Mouse (Mus musculus) megakaryocyte, adult 5-6 weeks (primary cell): ENCODE measurements around the gene Slco2a1. TPM values are rescaled to one million over a fixed set of nuclear protein-coding genes. Genes with fewer than 3 reads are reported as not detected.

Source experiments
- ATAC-seq: 2 replicates; pipeline ENCODE4 v1.8.0; 2016; ENCODE audit warnings: mild to moderate bottlenecking, inconsistent platforms; ENCODE audit not compliant: poor library complexity, severe bottlenecking
- total RNA-seq, 2 experiments: library from RNA; stranded (forward) in 1 of 2; stranded (reverse) in 1 of 2; fragments of 153-499, 151-499 nt in 1 of 2; fragments of 221-1000, 200-1000 nt in 1 of 2; gene quantifications; 2 replicates each; pipeline versions ENCODE4 v1.2.3 to v1.2.4; 2015 to 2017

Gene Slco2a1
- total RNA-seq, 2 experiments from 2014 or later = not detected

GRCm38 (mm10) chr9:103114901-103115300 is 126.4 kb downstream of the Slco2a1 start:
- ATAC-seq = no peak

- ATAC-seq = no peak
Measured at GRCm38 (mm10) chr9:103116941-103117340, 128.4 kb downstream of the Slco2a1 start.

GRCm38 (mm10) chr9:103117495-103117894 is 129.0 kb downstream of the Slco2a1 start:
- ATAC-seq = no peak

GRCm38 (mm10) chr9:103117951-103118350 is 129.4 kb downstream of the Slco2a1 start:
- ATAC-seq = no peak

GRCm38 (mm10) chr9:103118651-103119275 is 130.3 kb downstream of the Slco2a1 start:
- ATAC-seq = no peak

GRCm38 (mm10) chr9:103119781-103120180 is 131.3 kb downstream of the Slco2a1 start:
- ATAC-seq = no peak

- no peak for ATAC-seq
Measured at GRCm38 (mm10) chr9:103120231-103120630, 131.7 kb downstream of the Slco2a1 start.

GRCm38 (mm10) chr9:103121546-103121945 is 133.0 kb downstream of the Slco2a1 start:
- ATAC-seq = no peak

- no peak for ATAC-seq
Measured at GRCm38 (mm10) chr9:103124746-103125145, 136.2 kb downstream of the Slco2a1 start.

- no peak for ATAC-seq
Measured at GRCm38 (mm10) chr9:103133493-103134124, 145.1 kb downstream of the Slco2a1 start.

- peak; percentile 40 for ATAC-seq
Measured at GRCm38 (mm10) chr9:103134450-103135030, 146.0 kb downstream of the Slco2a1 start.

- ATAC-seq = no peak
Measured at GRCm38 (mm10) chr9:103139481-103139880, 151.0 kb downstream of the Slco2a1 start.

GRCm38 (mm10) chr9:103140384-103140783 is 151.9 kb downstream of the Slco2a1 start:
- ATAC-seq = no peak

- no peak for ATAC-seq
Measured at GRCm38 (mm10) chr9:103141266-103141665, 152.8 kb downstream of the Slco2a1 start.

- ATAC-seq = no peak
Measured at GRCm38 (mm10) chr9:103143881-103144280, 155.4 kb downstream of the Slco2a1 start.

- ATAC-seq = no peak
Measured at GRCm38 (mm10) chr9:103145351-103145750, 156.8 kb downstream of the Slco2a1 start.

Other genes starting within 250 kb of the Slco2a1 start
- 0.07 and 0.41 TPM in 2 replicates for gene Ryk, start 153.8 kb upstream of the Slco2a1 start, total RNA-seq (2015)
- gene Ryk, start 153.8 kb upstream of the Slco2a1 start, total RNA-seq (2017) = 5.0 TPM in 1 of 2 replicates, not detected in the other
- gene Rab6b, start 123.1 kb downstream of the Slco2a1 start, total RNA-seq (2015) = 0.84 and 1.2 TPM in 2 replicates
- 0.15 and 0.41 TPM in 2 replicates for gene Rab6b, start 123.1 kb downstream of the Slco2a1 start, total RNA-seq (2017)
- 10.8 and 12.1 TPM in 2 replicates for gene Srprb, start 213.4 kb downstream of the Slco2a1 start, total RNA-seq (2015)
- gene Srprb, start 213.4 kb downstream of the Slco2a1 start, total RNA-seq (2017) = 10.8 and 13.2 TPM in 2 replicates
- gene Gm20425, start 241.6 kb downstream of the Slco2a1 start, total RNA-seq (2015) = not detected in 2 replicates
- gene Gm20425, start 241.6 kb downstream of the Slco2a1 start, total RNA-seq (2017) = 0.55 TPM in 1 of 2 replicates, not detected in the other
- gene Trf, start 241.7 kb downstream of the Slco2a1 start, total RNA-seq (2015) = 234 and 247 TPM in 2 replicates
- gene Trf, start 241.7 kb downstream of the Slco2a1 start, total RNA-seq (2017) = 92.2 and 130 TPM in 2 replicates